9 mouse cellular contexts compared by ENCODE assay signal in the genomic region with DNA sequence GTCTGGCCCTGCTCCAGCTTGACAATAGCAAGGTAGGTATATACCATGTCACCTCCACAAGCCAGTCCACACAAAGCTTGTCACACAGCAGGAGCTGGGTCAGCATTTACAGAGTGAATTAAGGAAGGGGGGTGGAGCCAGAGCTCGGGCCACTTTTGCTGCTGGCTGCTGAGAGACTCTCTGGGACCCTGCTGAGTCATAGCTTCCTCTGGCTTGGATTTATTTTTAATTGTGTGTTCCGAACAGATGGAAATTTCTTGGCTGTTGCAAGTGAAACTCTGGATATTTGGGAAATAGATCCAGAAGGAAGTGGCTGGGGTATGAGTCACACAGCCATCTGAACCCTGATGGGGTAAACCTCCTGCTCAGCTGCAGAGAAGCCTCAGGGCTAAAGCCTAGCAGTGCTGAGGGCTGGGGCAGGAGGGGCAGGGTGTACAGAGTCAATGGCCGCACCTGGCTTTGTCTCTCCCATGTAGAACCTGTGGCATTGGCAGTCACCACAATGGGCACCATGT. TPM values are rescaled to one million over a fixed set of nuclear protein-coding genes. Genes with fewer than 3 reads are reported as not detected.
DNase-seq lines count a peak whose midpoint lies in the region; ATAC-seq and TF ChIP-seq lines count a peak whose summit lies in the region.
"Had no signal": no experiment of that assay in that cellular context is flagged by ENCODE, and none has a peak within 500 bp of the region (broad histone marks: within the 10 kb centered on the region; RNA-seq: fewer than 3 reads in every experiment).

No protein-coding gene starts in this region.

- H3K4me2 ChIP-seq in midbrain, embryonic 16.5 days (ENCODE audit: low read length): no peak overlapping the region
- H3K4me2 ChIP-seq in midbrain, embryonic 15.5 days: no peak overlapping the region
- no peak overlapping the region for H3K4me2 ChIP-seq in liver, embryonic 16.5 days (ENCODE audit: low read depth, low read length)
- H3K4me2 ChIP-seq: neural tube, embryonic 13.5 days had no signal

- no peak for TF ChIP-seq CTCF in brain, embryonic 14.5 days (IDR thresholded peaks at IDR 0.05; ENCODE audit: borderline replicate concordance, extremely low read depth, insufficient read depth, insufficient read length)

- TF ChIP-seq POLR2A in brain, embryonic 14.5 days (IDR thresholded peaks at IDR 0.05; ENCODE audit: borderline replicate concordance, extremely low read depth, insufficient read depth, insufficient read length, poor library complexity, severe bottlenecking): no peak

- no peaks in the 10 kb centered on the region for H3K36me3 ChIP-seq in midbrain, embryonic 16.5 days (ENCODE audit: control insufficient read depth, insufficient read depth, low read length)
- H3K36me3 ChIP-seq in midbrain, embryonic 15.5 days (replicated peaks): no peaks in the 10 kb centered on the region
- H3K36me3 ChIP-seq in heart, embryonic 10.5 days: no peaks in the 10 kb centered on the region
- H3K36me3 ChIP-seq in liver, embryonic 16.5 days (ENCODE audit: control insufficient read depth, insufficient read depth): no peaks in the 10 kb centered on the region
- H3K36me3 ChIP-seq: neural tube, embryonic 13.5 days had no signal

- H3K27ac ChIP-seq in midbrain, embryonic 16.5 days (ENCODE audit: low read length): peak overlapping the region; percentile 31; the same call in 1 of the 2 replicates
- H3K27ac ChIP-seq in midbrain, embryonic 15.5 days: no peak overlapping the region
- H3K27ac ChIP-seq in heart, embryonic 10.5 days: peak overlapping the region; percentile 66
- peak overlapping the region; percentile 33; the same call in 1 of the 2 replicates for H3K27ac ChIP-seq in liver, embryonic 16.5 days (ENCODE audit: low read length)
- H3K27ac ChIP-seq: neural tube, embryonic 13.5 days had no signal

- 39% methylated on average over 3 of the region's 3 CpGs for WGBS in midbrain, embryonic 16.5 days
- WGBS in midbrain, embryonic 15.5 days: 40% methylated on average over 3 of the region's 3 CpGs
- WGBS in heart, embryonic 10.5 days: 41% methylated on average over 3 of the region's 3 CpGs
- WGBS in liver, embryonic 16.5 days (ENCODE audit: insufficient replicate concordance): 37% methylated on average over 3 of the region's 3 CpGs

- no peaks in the 10 kb centered on the region for H3K9me3 ChIP-seq in midbrain, embryonic 16.5 days (replicated peaks; ENCODE audit: control insufficient read depth, low read length, poor library complexity, severe bottlenecking)
- no peaks in the 10 kb centered on the region for H3K9me3 ChIP-seq in midbrain, embryonic 15.5 days
- H3K9me3 ChIP-seq in heart, embryonic 10.5 days: no peaks in the 10 kb centered on the region
- no peaks in the 10 kb centered on the region for H3K9me3 ChIP-seq in liver, embryonic 16.5 days (replicated peaks; ENCODE audit: control insufficient read depth, low read length)
- H3K9me3 ChIP-seq: neural tube, embryonic 13.5 days had no signal

- peaks cover 2% of the 10 kb centered on the region; the same call in 1 of the 2 replicates for H3K4me1 ChIP-seq in midbrain, embryonic 16.5 days (ENCODE audit: control insufficient read depth, insufficient read depth, low read length)
- H3K4me1 ChIP-seq in midbrain, embryonic 15.5 days: 0 out of 2 replicates have a peak, but pooled peaks cover 4% of the 10 kb centered on the region
- peaks cover 51% of the 10 kb centered on the region for H3K4me1 ChIP-seq in heart, embryonic 10.5 days
- H3K4me1 ChIP-seq in liver, embryonic 16.5 days (ENCODE audit: control insufficient read depth, low read depth, low read length): peaks cover 22% of the 10 kb centered on the region

- H3K4me3 ChIP-seq in midbrain, embryonic 16.5 days (ENCODE audit: low read depth, low read length): no peak overlapping the region
- no peak overlapping the region for H3K4me3 ChIP-seq in midbrain, embryonic 15.5 days
- H3K4me3 ChIP-seq in heart, embryonic 10.5 days: no peak overlapping the region
- H3K4me3 ChIP-seq in liver, embryonic 16.5 days (ENCODE audit: low read depth, low read length): no peak overlapping the region
- H3K4me3 ChIP-seq: neural tube, embryonic 13.5 days had no signal

- ATAC-seq in midbrain, embryonic 16.5 days: no peak
- ATAC-seq in midbrain, embryonic 15.5 days (replicated peaks): no peak
- no peak for ATAC-seq in liver, embryonic 16.5 days (ENCODE audit: low read depth)

- no peak overlapping the region for H3K9ac ChIP-seq in midbrain, embryonic 16.5 days (ENCODE audit: low read depth, low read length)
- no peak overlapping the region for H3K9ac ChIP-seq in midbrain, embryonic 15.5 days
- no peak overlapping the region for H3K9ac ChIP-seq in liver, embryonic 16.5 days (ENCODE audit: low read depth, low read length)
- H3K9ac ChIP-seq: neural tube, embryonic 13.5 days had no signal

- peak; percentile 33 for DNase-seq in brain, embryonic 14.5 days (ENCODE audit: low read depth)
- DNase-seq in heart, embryonic 10.5 days (ENCODE audit: low spot score): no peak
- DNase-seq in kidney, postnatal 14 days: peak; percentile 86
- DNase-seq in c-Kit-positive CD71-positive TER-119-positive erythroid progenitor cells, embryonic 14.5 days (ENCODE audit: low spot score): no peak
- no peak for DNase-seq in cerebellum, adult 11 months

- H3K27me3 ChIP-seq in midbrain, embryonic 16.5 days (ENCODE audit: control insufficient read depth, insufficient read depth, low read depth, low read length): no peaks in the 10 kb centered on the region
- no peaks in the 10 kb centered on the region for H3K27me3 ChIP-seq in midbrain, embryonic 15.5 days (replicated peaks)
- H3K27me3 ChIP-seq in heart, embryonic 10.5 days (ENCODE audit: insufficient read depth, poor library complexity, severe bottlenecking): no peaks in the 10 kb centered on the region; the same call in 1 of the 2 replicates
- no peaks in the 10 kb centered on the region for H3K27me3 ChIP-seq in liver, embryonic 16.5 days (ENCODE audit: control insufficient read depth, insufficient read depth, low read depth, low read length)
- H3K27me3 ChIP-seq: neural tube, embryonic 13.5 days had no signal

RNA-seq across cellular contexts. Expression of a gene that starts 40.3 kb away (rescaled TPM):
- polyA plus RNA-seq in midbrain, embryonic 16.5 days (2015; fragmentation: Nextera tagmentation; extraction: Ambion mirVana): 20.4 and 25.3 TPM in 2 replicates
- 33.6 and 35.8 TPM in 2 replicates for polyA plus RNA-seq in midbrain, embryonic 15.5 days (2015; fragmentation: Nextera tagmentation; extraction: Ambion mirVana)
- 24.5 and 45.2 TPM in 2 replicates for polyA plus RNA-seq in brain, embryonic 14.5 days (2012; rRNA removed)
- polyA plus RNA-seq in heart, embryonic 10.5 days (2016; fragmentation: Nextera tagmentation; extraction: Ambion mirVana): 232 and 318 TPM in 2 replicates
- 87.9 and 104 TPM in 2 replicates for polyA plus RNA-seq in liver, embryonic 16.5 days (2015; fragmentation: Nextera tagmentation; extraction: Ambion mirVana)

RNA-seq across cellular contexts. Expression of a gene that starts 52.4 kb away (rescaled TPM):
- 51.5 and 52.5 TPM in 2 replicates for polyA plus RNA-seq in midbrain, embryonic 16.5 days (2015; fragmentation: Nextera tagmentation; extraction: Ambion mirVana)
- 58.0 and 59.2 TPM in 2 replicates for polyA plus RNA-seq in midbrain, embryonic 15.5 days (2015; fragmentation: Nextera tagmentation; extraction: Ambion mirVana)
- polyA plus RNA-seq in brain, embryonic 14.5 days (2012; rRNA removed): 45.3 and 49.2 TPM in 2 replicates
- polyA plus RNA-seq in heart, embryonic 10.5 days (2016; fragmentation: Nextera tagmentation; extraction: Ambion mirVana): 119 and 137 TPM in 2 replicates
- 24.9 and 25.2 TPM in 2 replicates for polyA plus RNA-seq in liver, embryonic 16.5 days (2015; fragmentation: Nextera tagmentation; extraction: Ambion mirVana)

Comparison
In these comparisons a context has a peak if more than half of its experiments do, and no peak if none do; other contexts are left out.
1. DNase-seq: peak in brain, embryonic 14.5 days (single experiment) and kidney, postnatal 14 days (single experiment); none in heart, embryonic 10.5 days (single experiment), c-Kit-positive CD71-positive TER-119-positive erythroid progenitor cells, embryonic 14.5 days (single experiment) and cerebellum, adult 11 months (single experiment).